Mouse (Mus musculus): Measurements from ENCODE around the gene Zfp106. TPM values are rescaled to one million over a fixed set of nuclear protein-coding genes. Genes with fewer than 3 reads are reported as not detected.

Gene Zfp106
- total RNA-seq (2014; rRNA removed), result 59.8 and 62.3 TPM in 2 replicates
- 35.5 and 39.8 TPM in 2 replicates for polyA plus RNA-seq (2015; fragmentation: Nextera tagmentation; extraction: Ambion mirVana)

- no peaks in the 10 kb centered on the region; the same call in 1 of the 2 replicates for H3K4me1 ChIP-seq (ENCODE audit: insufficient read depth, low read length)
- peak within 1 kb of the TSS; percentile 96 for H3K4me3 ChIP-seq (ENCODE audit: low read depth, low read length)
- TF ChIP-seq CTCF (IDR thresholded peaks at IDR 0.05), result no peak
- under 1% methylated on average over 43 of the region's 50 CpGs for WGBS
- peak within 1 kb of the TSS; percentile 73 for H3K27ac ChIP-seq (ENCODE audit: low read depth, low read length)
- peak; percentile 94 for DNase-seq (ENCODE audit: low spot score)
- peak within 1 kb of the TSS; percentile 53 for H3K4me2 ChIP-seq (ENCODE audit: low read depth, low read length, poor library complexity, severe bottlenecking)
- H3K9ac ChIP-seq (replicated peaks; ENCODE audit: low read length, poor library complexity, severe bottlenecking), result peak within 1 kb of the TSS; percentile 94
- no peaks in the 10 kb centered on the region for H3K9me3 ChIP-seq (ENCODE audit: low read length)
- no peaks in the 10 kb centered on the region for H3K36me3 ChIP-seq (ENCODE audit: insufficient read depth, low read length)
- no peaks in the 10 kb centered on the region for H3K27me3 ChIP-seq (ENCODE audit: insufficient read depth, low read length)
- ATAC-seq (ENCODE audit: low FRiP score), result peak; percentile 88
Measured at GRCm38 (mm10) chr2:120563235-120563990, at the start of gene Zfp106. Gene Zfp106 (minus strand): TSS chr2:120563843.

- Histone ChIP-seq H3K9me3 (ENCODE audit: low read length) (no peaks in the 10 kb centered on the region), H3K4me3 (ENCODE audit: low read depth, low read length) (peak within 1 kb of the TSS; percentile 87), H3K4me2 (ENCODE audit: low read depth, low read length, poor library complexity, severe bottlenecking) (peak within 1 kb of the TSS; percentile 76), H3K27me3 (ENCODE audit: insufficient read depth, low read length) (no peaks in the 10 kb centered on the region), H3K4me1 (ENCODE audit: insufficient read depth, low read length) (no peaks in the 10 kb centered on the region; the same call in 1 of the 2 replicates), H3K9ac (replicated peaks; ENCODE audit: low read length, poor library complexity, severe bottlenecking) (peak within 1 kb of the TSS; percentile 77), H3K36me3 (ENCODE audit: insufficient read depth, low read length) (peaks cover 4% of the 10 kb centered on the region; the same call in 1 of the 2 replicates), H3K27ac (ENCODE audit: low read depth, low read length) (peak within 1 kb of the TSS; percentile 89)
- under 1% methylated on average over 52 of the region's 52 CpGs for WGBS
- ATAC-seq (ENCODE audit: low FRiP score) (peak; percentile 95), DNase-seq (ENCODE audit: low spot score) (peak; percentile 91)
- peak; percentile 43 for TF ChIP-seq CTCF (IDR thresholded peaks at IDR 0.05)
Measured at GRCm38 (mm10) chr2:120608830-120609723, 45.4 kb upstream of the Zfp106 start, which contains the start of the genes Haus2 and Lrrc57. Gene Haus2 (plus strand): TSS chr2:120609383. Gene Lrrc57 (minus strand): TSS chr2:120609520.

GRCm38 (mm10) chr2:120606021-120606690 is 42.5 kb upstream of the Zfp106 start:
- peak; percentile 61 for TF ChIP-seq CTCF (IDR thresholded peaks at IDR 0.05)
- Histone ChIP-seq H3K27me3 (ENCODE audit: insufficient read depth, low read length) (no peaks in the 10 kb centered on the region), H3K27ac (ENCODE audit: low read depth, low read length) (no peak overlapping the region), H3K9ac (replicated peaks; ENCODE audit: low read length, poor library complexity, severe bottlenecking) (no peak overlapping the region), H3K4me3 (ENCODE audit: low read depth, low read length) (no peak overlapping the region), H3K36me3 (ENCODE audit: insufficient read depth, low read length) (peaks cover 6% of the 10 kb centered on the region; the same call in 1 of the 2 replicates), H3K4me2 (ENCODE audit: low read depth, low read length, poor library complexity, severe bottlenecking) (no peak overlapping the region), H3K4me1 (ENCODE audit: insufficient read depth, low read length) (no peaks in the 10 kb centered on the region; the same call in 1 of the 2 replicates), H3K9me3 (ENCODE audit: low read length) (no peaks in the 10 kb centered on the region)
- no peak for ATAC-seq (ENCODE audit: low FRiP score)
- no peak for DNase-seq (ENCODE audit: low spot score)
- WGBS, result 89% methylated on average over 6 of the region's 6 CpGs

GRCm38 (mm10) chr2:120599506-120599905 is 35.9 kb upstream of the Zfp106 start:
- WGBS, result 90% methylated on average over 4 of the region's 4 CpGs
- no peak for DNase-seq (ENCODE audit: low spot score)
- TF ChIP-seq CTCF (IDR thresholded peaks at IDR 0.05), result no peak
- H3K9ac ChIP-seq (replicated peaks; ENCODE audit: low read length, poor library complexity, severe bottlenecking), result no peak overlapping the region
- no peak overlapping the region for H3K4me2 ChIP-seq (ENCODE audit: low read depth, low read length, poor library complexity, severe bottlenecking)
- H3K36me3 ChIP-seq (ENCODE audit: insufficient read depth, low read length), result peaks cover 23% of the 10 kb centered on the region
- H3K4me1 ChIP-seq (ENCODE audit: insufficient read depth, low read length), result no peaks in the 10 kb centered on the region
- no peak overlapping the region for H3K4me3 ChIP-seq (ENCODE audit: low read depth, low read length)
- no peaks in the 10 kb centered on the region for H3K27me3 ChIP-seq (ENCODE audit: insufficient read depth, low read length)
- H3K9me3 ChIP-seq (ENCODE audit: low read length), result no peaks in the 10 kb centered on the region
- ATAC-seq (ENCODE audit: low FRiP score), result no peak
- H3K27ac ChIP-seq (ENCODE audit: low read depth, low read length), result no peak overlapping the region

- no peak for TF ChIP-seq CTCF (IDR thresholded peaks at IDR 0.05)
- no peak for DNase-seq (ENCODE audit: low spot score)
- peaks cover 23% of the 10 kb centered on the region for H3K36me3 ChIP-seq (ENCODE audit: insufficient read depth, low read length)
- no peak overlapping the region for H3K4me2 ChIP-seq (ENCODE audit: low read depth, low read length, poor library complexity, severe bottlenecking)
- no peaks in the 10 kb centered on the region for H3K4me1 ChIP-seq (ENCODE audit: insufficient read depth, low read length)
- H3K9ac ChIP-seq (replicated peaks; ENCODE audit: low read length, poor library complexity, severe bottlenecking), result no peak overlapping the region
- no peak overlapping the region for H3K4me3 ChIP-seq (ENCODE audit: low read depth, low read length)
- 95% methylated on average over 2 of the region's 2 CpGs for WGBS
- no peak overlapping the region for H3K27ac ChIP-seq (ENCODE audit: low read depth, low read length)
- H3K9me3 ChIP-seq (ENCODE audit: low read length), result no peaks in the 10 kb centered on the region
- no peaks in the 10 kb centered on the region for H3K27me3 ChIP-seq (ENCODE audit: insufficient read depth, low read length)
- no peak for ATAC-seq (ENCODE audit: low FRiP score)
Measured at GRCm38 (mm10) chr2:120597734-120598133, 34.1 kb upstream of the Zfp106 start.

Data from midbrain, postnatal 0 days (tissue).